Mouse (Mus musculus): Measurements from ENCODE around the gene Rogdi.

- TF ChIP-seq POLR2A (IDR thresholded peaks at IDR 0.05; ENCODE audit: insufficient read length, low read depth) (no peak), MAX (IDR thresholded peaks at IDR 0.05; ENCODE audit: low read depth) (no peak), POLR2AphosphoS2 (IDR thresholded peaks at IDR 0.05; ENCODE audit: insufficient read length, low read depth) (no peak), USF1 (IDR thresholded peaks at IDR 0.05; ENCODE audit: low read depth) (no peak), TCF12 (IDR thresholded peaks at IDR 0.05; ENCODE audit: insufficient read depth, poor library complexity, severe bottlenecking) (no peak), MYOG (IDR thresholded peaks at IDR 0.05; ENCODE audit: control insufficient read depth in 1 of 3, insufficient read depth in 1 of 3, insufficient read length in 2 of 3, low read depth in 2 of 3) (no peak), SRF (IDR thresholded peaks at IDR 0.05; ENCODE audit: control insufficient read depth, insufficient read length, low read depth) (no peak), E2F4 (IDR thresholded peaks at IDR 0.05; ENCODE audit: insufficient read depth) (no peak), MYOD1 (IDR thresholded peaks at IDR 0.05; ENCODE audit: control insufficient read depth in 1 of 3, insufficient read length in 2 of 3, low read depth in 2 of 3) (no peak)
These were observed 16.5 kb upstream of the Rogdi start for GRCm38 (mm10) chr16:5029847-5030246.

Measured in myocyte (in vitro differentiated cells).